Mouse (Mus musculus) CH12.LX (cell line): ENCODE results near the gene Olfr548-ps1.

Experiments
- CTCF ChIP-seq, 2 experiments: IDR thresholded peaks in 1 of 2; conservative IDR thresholded peaks in 1 of 2; 2 replicates each; pipeline ENCODE4 v1.5.1; 2011 to 2012; ENCODE audit warnings: low read depth in 2 of 2, low read length in 2 of 2, improper control_type of control experiment in 1 of 2, inconsistent platforms in 1 of 2, mild to moderate bottlenecking in 1 of 2, moderate library complexity in 1 of 2
- ETS1 ChIP-seq: conservative IDR thresholded peaks from 2 replicates; pipeline ENCODE4 v1.6.1; 2012; ENCODE audit warnings: low read depth, mild to moderate bottlenecking, inconsistent platforms, low read length, improper control_type of control experiment, moderate library complexity
- ZMIZ1 ChIP-seq: IDR thresholded peaks from 2 replicates; pipeline ENCODE4 v1.6.1; 2012; ENCODE audit warnings: low read depth, mild to moderate bottlenecking, inconsistent platforms, low read length, improper control_type of control experiment

DNA sequence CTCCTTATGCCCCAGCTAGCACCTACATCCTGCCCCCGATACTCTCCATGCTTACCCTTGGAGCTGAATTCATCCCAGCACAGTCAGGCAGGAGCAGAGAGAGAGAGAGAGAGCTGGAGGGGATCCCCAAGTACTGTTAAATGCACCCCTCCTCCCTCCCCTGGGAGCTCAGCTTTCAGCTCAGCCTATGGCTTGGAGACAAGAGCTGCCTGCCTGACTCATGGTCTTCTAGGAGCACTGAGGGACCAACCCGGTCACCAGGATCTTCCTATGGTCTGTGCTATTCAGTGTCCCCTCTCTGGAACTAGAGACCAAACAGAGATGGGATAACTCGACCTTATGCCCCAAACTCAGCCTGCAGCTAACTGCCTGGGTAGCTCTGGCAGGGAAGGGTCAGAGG is 41.2 kb upstream of the Olfr548-ps1 start, which contains the start of gene Olfr545:
- TF ChIP-seq CTCF (conservative IDR thresholded peaks at IDR 0.05 in 1 of 2, IDR thresholded peaks at IDR 0.05 in 1 of 2; ENCODE audit: low read depth in 2 of 2, low read length in 2 of 2) (no peak), ETS1 (no peak), ZMIZ1 (no peak)
